Mouse (Mus musculus): ENCODE data around the gene Spata32. TPM values are rescaled to one million over a fixed set of nuclear protein-coding genes. Genes with fewer than 3 reads are reported as not detected.

Gene Spata32
- polyA plus RNA-seq, 1 experiment from 2014 or later: not detected

DNA sequence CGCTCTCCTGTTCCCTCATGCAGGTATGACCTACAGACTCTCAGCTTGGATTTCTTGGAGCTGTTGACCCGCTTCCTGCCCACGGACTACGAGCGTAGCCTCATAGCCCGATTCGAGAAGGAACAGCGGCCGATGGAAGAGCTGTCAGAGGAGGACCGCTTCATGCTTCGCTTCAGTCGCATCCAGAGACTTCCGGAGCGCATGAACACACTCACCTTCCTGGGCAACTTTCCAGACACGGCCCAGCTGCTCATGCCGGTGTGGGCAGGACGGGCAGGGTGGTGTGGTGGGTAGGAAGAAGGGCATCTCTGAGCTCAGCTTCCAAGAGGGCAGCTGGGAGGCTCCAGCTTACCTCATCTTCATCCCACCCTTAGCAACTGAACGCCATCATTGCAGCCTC is 23.0 kb downstream of the Spata32 start:
- ChIA-PET CTCF (interaction anchor here (1.4 kb wide), 2 partner anchors 10 to 20 kb away, joined by 4 to 5 read pairs; no protein-coding TSS in a partner anchor), POLR2A (no interaction called here)
- in situ Hi-C loops (cut with MboI; ENCODE audit: low pct_unique_long_range_greater_than_20kb): no loop called here
- no peak for TF ChIP-seq CTCF (IDR thresholded peaks at IDR 0.05)
- ATAC-seq (no peak), DNase-seq (ENCODE audit: low read depth, low spot score) (no peak)
- no peaks in the 10 kb centered on the region for H3K27me3 ChIP-seq

DNA sequence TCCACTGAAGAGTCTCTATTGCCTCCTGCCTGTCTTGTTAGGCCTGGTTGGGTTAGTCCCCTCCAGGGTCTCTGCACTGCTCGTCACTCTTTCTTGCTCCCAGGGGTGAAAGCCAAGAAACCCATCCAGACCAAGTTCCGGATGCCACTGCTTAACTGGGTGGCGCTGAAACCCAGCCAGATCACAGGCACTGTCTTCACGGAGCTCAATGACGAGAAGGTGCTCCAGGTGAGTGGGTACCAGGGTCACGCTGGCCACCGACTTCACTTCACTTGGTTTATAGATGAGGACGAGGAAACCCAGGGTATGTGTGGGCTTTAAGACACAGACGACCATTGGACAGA is 24.4 kb downstream of the Spata32 start:
- ATAC-seq (no peak), DNase-seq (ENCODE audit: low read depth, low spot score) (no peak)
- CTCF ChIA-PET: interaction anchor here (1.2 kb wide), 1 partner anchor 36 kb away, joined by 3 read pairs; no protein-coding TSS in a partner anchor
- in situ Hi-C loops (cut with MboI; ENCODE audit: low pct_unique_long_range_greater_than_20kb): no loop called here
- no peak for TF ChIP-seq CTCF (IDR thresholded peaks at IDR 0.05)
- POLR2A ChIA-PET: no interaction called here
- H3K27me3 ChIP-seq: no peaks in the 10 kb centered on the region

DNA sequence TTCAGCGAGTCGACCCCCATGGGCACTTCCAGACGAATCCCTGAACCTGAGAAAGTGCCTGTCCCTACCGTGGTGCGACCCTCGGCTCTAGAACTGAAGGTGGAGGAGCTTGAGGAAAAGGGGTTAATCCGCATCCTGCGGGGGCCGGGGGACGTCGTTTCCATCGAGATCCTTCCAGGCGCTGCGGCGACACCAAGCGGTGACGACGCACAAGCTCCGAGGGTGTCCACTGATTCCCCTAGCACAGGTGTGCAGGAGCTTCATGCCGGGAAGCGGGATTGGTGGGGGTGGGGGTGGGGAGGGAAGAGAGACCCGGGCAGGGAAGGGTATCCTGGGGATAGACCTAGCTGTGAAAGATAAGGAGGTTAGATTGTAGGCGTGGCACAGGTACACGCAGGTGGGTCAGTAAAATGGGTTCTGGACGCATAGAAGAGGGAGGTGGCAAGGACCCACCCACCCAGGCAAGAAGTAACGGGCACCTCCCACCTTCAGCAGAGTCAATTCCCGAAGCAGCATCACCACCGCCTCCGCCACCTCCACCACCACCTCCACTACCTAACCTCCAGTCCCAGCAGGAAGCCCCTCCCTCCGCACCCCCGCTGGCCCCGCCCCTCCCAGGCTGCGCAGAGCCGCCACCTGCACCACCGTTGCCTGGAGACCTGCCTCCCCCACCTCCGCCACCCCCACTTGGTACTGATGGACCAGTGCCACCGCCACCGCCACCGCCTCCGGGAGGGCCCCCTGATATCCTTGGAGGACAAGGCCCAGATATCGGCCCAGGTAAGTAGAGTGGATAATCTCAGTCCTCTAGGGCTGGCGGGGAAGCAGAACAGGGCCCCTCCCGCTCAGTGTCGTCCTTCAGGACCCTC is 25.0 kb downstream of the Spata32 start:
- no peak for ATAC-seq
- no peak for TF ChIP-seq CTCF (IDR thresholded peaks at IDR 0.05)
- H3K27me3 ChIP-seq: no peaks in the 10 kb centered on the region

DNA sequence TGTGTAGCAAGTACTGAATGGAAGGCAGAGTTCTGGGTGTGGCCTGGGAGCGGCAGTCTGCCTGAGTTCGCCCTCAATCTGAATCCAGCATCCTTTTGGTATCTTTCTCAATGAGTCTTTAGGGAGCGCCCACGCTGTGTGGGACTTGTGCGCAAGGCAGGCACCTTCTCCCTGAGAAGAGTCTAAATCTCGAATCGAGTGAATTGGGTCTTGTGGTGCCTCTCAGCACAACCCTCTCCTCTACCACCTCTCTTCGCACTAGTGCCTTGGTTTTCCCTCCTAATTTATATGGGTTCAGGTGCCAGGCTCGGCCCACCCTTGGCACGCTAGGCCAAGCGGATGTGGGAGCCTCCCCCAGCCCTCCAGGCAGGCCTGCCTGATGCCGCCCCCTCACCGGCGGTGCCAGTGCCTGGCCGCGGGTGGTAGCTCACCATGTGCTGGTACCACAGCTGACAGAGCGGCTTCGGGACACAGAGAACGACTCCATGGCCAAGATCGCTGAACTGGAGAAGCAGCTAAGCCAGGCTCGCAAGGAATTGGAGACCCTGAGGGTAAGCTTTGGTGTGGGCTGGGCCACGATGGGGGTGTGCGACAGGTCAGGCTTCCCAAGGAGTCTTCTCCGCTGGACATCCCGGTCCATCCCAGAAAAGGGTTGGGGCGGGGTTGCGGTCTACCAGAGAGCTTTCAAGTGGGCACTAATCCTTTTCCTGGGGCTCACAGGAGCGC is 25.8 kb downstream of the Spata32 start:
- POLR2A ChIA-PET: interaction anchor here (0.6 to 0.9 kb wide), 2 partner anchors 15 to 18 kb away, joined by 3 read pairs; no protein-coding TSS in a partner anchor
- no peak for ATAC-seq
- no peak for TF ChIP-seq CTCF (IDR thresholded peaks at IDR 0.05)
- no peak for DNase-seq (ENCODE audit: low read depth, low spot score)
- CTCF ChIA-PET: interaction anchor here (1.7 kb wide), 1 partner anchor 16 kb away, joined by 5 read pairs; no protein-coding TSS in a partner anchor
- in situ Hi-C loops (cut with MboI; ENCODE audit: low pct_unique_long_range_greater_than_20kb): no loop called here
- H3K27me3 ChIP-seq: no peaks in the 10 kb centered on the region

More for the DNA sequence above, 25.0 kb downstream of the Spata32 start:
- DNase-seq (ENCODE audit: low read depth, low spot score): no peak
- in situ Hi-C loops (cut with MboI; ENCODE audit: low pct_unique_long_range_greater_than_20kb): no loop called here
- ChIA-PET CTCF (interaction anchor here (1.2 to 1.7 kb wide), 2 partner anchors 17 to 37 kb away, joined by 3 to 5 read pairs; no protein-coding TSS in a partner anchor), POLR2A (interaction anchor here (0.6 to 0.9 kb wide), 2 partner anchors 15 to 17 kb away, joined by 3 read pairs; no protein-coding TSS in a partner anchor)

DNA sequence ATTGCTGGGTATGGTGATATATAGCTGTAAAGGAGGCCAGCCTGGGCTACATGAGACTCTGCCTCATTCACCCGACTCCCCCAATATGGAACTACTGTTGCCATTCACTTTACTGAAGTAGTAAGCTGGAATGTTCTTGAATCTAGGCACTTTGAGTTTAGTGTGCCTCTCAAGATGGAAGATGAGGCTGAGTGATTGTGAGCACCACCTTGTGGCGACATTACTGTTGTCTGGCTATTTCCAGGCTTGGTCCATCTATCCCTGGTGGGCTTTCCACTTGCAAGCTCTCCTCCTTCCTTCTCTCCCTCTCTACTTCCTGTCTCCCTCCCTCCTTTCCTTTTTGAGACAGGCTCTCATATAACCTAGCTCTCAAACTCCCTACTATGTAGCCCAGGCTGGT is 33.3 kb downstream of the Spata32 start:
- ChIA-PET POLR2A (interaction anchor here (0.9 to 1.2 kb wide), 3 partner anchors 9 to 16 kb away, joined by 3 to 4 read pairs (median 3); no protein-coding TSS in a partner anchor), CTCF (interaction anchor here (0.7 to 2.2 kb wide), 10 partner anchors 9 to 140 kb away, joined by 3 to 13 read pairs (median 4); partner anchors contain the start of genes Acbd4, Plcd3 and Spata32)
- no peak for DNase-seq (ENCODE audit: low read depth, low spot score)
- H3K27me3 ChIP-seq: no peaks in the 10 kb centered on the region
- no peak for TF ChIP-seq CTCF (IDR thresholded peaks at IDR 0.05)
- no peak for ATAC-seq
- in situ Hi-C loops (cut with MboI; ENCODE audit: low pct_unique_long_range_greater_than_20kb): no loop called here

DNA sequence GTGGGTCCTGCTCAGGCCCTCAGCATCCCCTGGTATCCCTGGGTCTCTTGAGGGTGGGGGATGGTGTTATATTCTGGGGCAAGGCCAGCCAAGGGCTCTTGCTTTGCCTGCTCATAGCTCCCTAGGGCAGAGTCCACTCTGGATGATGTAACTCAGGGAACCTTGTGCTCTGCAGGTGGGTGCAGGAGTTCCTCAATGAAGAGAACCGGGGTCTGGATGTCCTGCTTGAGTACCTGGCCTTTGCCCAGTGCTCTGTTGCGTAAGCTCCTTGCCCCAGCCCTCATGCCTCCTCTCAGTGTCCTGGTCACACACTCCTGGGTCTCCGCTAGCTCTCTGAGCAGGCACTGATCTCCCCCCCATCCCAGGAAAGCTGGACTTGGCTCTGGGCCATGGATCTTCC is 36.3 kb downstream of the Spata32 start:
- no peaks in the 10 kb centered on the region for H3K27me3 ChIP-seq
- in situ Hi-C loops (cut with MboI; ENCODE audit: low pct_unique_long_range_greater_than_20kb): no loop called here
- no peak for ATAC-seq
- ChIA-PET POLR2A (no interaction called here), CTCF (interaction anchor here (0.8 kb wide), 1 partner anchor 13 kb away, joined by 3 read pairs; no protein-coding TSS in a partner anchor)
- no peak for DNase-seq (ENCODE audit: low read depth, low spot score)
- TF ChIP-seq CTCF (IDR thresholded peaks at IDR 0.05): no peak

DNA sequence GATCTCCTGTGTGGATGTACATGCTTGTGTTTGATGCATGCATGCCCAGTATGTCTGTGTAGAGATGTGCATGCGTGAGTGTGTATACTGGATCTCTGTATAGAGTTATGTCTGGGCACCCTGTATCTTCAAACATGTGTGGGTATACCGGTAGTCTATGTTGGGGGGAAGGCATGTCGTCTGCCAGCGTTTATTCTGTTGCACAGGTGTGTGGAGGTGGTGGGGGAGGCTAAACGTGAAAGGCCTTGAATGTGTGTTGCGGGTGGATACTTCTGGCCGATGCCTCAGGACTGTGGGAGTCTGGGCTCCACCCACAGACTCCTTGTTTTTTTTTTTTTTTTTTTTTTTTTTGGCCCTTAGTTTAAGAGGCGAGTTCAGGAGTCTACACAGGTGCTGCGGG is 36.9 kb downstream of the Spata32 start:
- POLR2A ChIA-PET: no interaction called here
- TF ChIP-seq CTCF (IDR thresholded peaks at IDR 0.05): no peak
- in situ Hi-C loops (cut with MboI; ENCODE audit: low pct_unique_long_range_greater_than_20kb): no loop called here
- H3K27me3 ChIP-seq: no peaks in the 10 kb centered on the region
- no peak for ATAC-seq
- CTCF ChIA-PET: interaction anchor here (0.8 kb wide), 1 partner anchor 13 kb away, joined by 3 read pairs; no protein-coding TSS in a partner anchor
- DNase-seq (ENCODE audit: low read depth, low spot score): no peak

DNA sequence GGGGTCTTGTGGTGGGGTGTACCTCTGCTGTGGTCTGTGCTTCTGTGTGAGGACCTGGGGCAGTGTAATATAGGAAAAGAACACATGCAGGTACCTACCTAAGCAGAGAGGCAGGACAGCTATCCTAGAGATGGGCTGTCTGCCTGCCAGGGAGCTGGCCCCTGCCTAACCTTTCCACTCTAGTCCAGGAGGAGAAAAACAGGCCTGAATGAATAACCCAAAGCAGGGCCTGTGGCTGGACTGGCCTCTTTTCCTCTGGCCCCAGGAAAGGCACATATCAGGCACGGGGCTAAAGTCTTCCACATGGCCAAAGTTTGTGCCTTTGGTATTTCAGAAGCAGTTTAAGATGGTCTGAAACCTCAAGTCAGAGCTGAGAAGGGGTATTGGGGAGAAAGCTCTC is 37.8 kb downstream of the Spata32 start:
- DNase-seq (ENCODE audit: low read depth, low spot score): no peak
- POLR2A ChIA-PET: no interaction called here
- TF ChIP-seq CTCF (IDR thresholded peaks at IDR 0.05): no peak
- ATAC-seq: no peak
- in situ Hi-C loops (cut with MboI; ENCODE audit: low pct_unique_long_range_greater_than_20kb): no loop called here
- H3K27me3 ChIP-seq: no peaks in the 10 kb centered on the region
- CTCF ChIA-PET: no interaction called here

DNA sequence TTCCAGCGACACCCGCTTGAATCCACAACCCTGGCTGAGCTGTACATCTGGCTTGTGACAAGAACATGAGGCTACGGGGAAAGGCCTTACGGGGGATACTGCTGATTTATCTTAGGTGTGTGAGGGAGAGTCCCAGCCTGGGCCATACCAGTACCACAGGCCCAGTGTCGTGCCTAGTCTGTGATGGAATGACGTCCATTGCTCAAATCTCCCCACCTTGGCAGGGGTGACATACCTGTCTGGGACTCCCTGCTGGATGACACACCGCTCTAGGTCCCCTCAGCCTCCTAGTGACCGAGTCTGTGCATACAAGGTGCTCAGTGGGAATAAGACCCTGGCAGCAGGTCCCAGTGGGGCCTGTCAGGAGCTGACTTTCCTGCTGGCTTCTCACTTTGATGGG is 39.5 kb downstream of the Spata32 start:
- DNase-seq (ENCODE audit: low read depth, low spot score) (no peak), ATAC-seq (no peak)
- in situ Hi-C loops (cut with MboI; ENCODE audit: low pct_unique_long_range_greater_than_20kb): no loop called here
- POLR2A ChIA-PET: interaction anchor here (1.6 kb wide), 1 partner anchor 14 kb away, joined by 3 read pairs; no protein-coding TSS in a partner anchor
- no peaks in the 10 kb centered on the region for H3K27me3 ChIP-seq
- TF ChIP-seq CTCF (IDR thresholded peaks at IDR 0.05): no peak
- CTCF ChIA-PET: no interaction called here

DNA sequence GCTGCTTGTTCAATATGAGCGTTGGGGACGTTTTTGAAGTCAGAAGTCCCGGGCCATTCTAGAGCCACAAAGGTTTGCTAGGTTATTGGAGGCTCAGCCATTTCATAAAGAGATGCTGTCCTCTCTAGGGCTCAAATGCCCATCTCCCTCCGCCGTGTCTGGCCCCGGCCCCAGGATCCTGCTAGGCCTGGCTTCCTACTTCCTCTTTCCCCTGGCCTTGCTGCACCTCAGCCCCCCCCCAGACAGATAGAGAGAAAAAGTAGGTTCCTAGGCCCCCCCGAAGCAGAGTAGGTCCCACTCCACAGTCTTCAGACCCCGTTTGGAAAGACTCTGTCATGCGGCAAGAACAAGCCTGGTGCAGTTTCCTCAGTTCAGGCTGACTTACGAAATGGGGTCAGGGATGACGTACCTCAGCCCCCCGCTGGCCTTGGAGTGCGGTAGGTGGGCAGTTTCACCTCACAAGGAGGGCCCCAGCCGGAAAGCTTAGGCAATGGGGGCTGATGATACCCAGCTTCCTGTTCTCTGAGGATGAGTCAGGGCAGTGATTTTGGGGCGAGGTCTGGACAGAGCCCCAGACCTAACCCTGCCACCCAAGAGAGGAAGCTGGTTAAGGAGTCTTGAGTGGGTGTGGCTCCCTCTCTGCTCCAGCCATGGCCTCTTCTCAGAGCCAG is 40.3 kb downstream of the Spata32 start:
- ChIA-PET POLR2A (interaction anchor here (1.6 kb wide), 1 partner anchor 15 kb away, joined by 3 read pairs; no protein-coding TSS in a partner anchor), CTCF (no interaction called here)
- H3K27me3 ChIP-seq: no peaks in the 10 kb centered on the region
- TF ChIP-seq CTCF (IDR thresholded peaks at IDR 0.05): no peak
- in situ Hi-C loops (cut with MboI; ENCODE audit: low pct_unique_long_range_greater_than_20kb): no loop called here
- no peak for DNase-seq (ENCODE audit: low read depth, low spot score)
- no peak for ATAC-seq
